Mouse (Mus musculus) CD8-positive naive resting alpha-beta T cell, adult 2 months (primary cell): ENCODE results near the gene Vmn1r118.
"Not testable (repeated sequence)": the region's sequence is repeated elsewhere in the genome, so short reads cannot be mapped to it uniquely, and the experiment has no call there.

Experiments
- DNase-seq, 2 experiments: peaks; one replicate each; pipeline ENCODE4 v3.0.0; 2022; ENCODE audit warnings: low read depth in 2 of 2, low spot score in 2 of 2

Vmn1r118 gene

DNA sequence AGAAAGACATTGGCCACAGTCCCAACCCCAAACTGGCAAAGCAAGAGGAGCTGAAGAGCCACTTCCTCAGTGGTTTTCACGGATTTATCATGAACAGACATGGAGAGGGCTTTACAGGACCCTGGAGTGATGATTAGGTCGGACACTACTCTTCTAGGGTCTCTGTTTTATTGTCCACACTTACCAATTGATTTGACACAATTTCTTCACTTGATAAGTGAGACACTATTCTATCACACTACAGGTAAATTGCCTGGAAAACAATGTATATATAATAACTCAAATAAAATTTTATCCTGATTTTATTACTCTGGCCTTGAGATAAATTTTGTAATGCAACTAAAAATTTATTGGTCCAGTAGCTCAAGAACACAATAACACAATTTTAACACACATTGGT, at the start of gene Vmn1r118:
TSS of gene Vmn1r118 (minus strand) at position 101 of the 400 bp plus-strand sequence.
- DNase-seq: not testable (repeated sequence)

DNA sequence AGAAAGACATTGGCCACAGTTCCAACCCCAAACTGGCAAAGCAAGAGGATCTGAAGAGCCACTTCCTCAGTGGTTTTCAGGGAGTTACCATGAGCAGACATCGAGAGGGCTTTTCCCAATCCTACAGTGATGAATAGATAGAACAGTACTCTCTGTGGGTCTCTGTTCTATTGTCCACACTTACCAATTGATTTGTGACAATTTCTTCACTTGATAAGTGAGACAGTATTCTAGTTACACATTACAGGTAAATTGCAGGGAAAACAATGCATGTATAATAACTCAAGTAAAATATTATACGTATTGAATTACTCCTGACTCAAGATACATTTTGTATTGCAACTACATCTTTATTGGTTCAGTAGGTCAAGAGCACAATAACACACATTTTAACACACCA, 28.1 kb downstream of the Vmn1r118 start, which contains the start of gene Vmn1r117:
TSS of gene Vmn1r117 (minus strand) at position 101 of the 400 bp plus-strand sequence.
- not testable (repeated sequence) for DNase-seq

DNA sequence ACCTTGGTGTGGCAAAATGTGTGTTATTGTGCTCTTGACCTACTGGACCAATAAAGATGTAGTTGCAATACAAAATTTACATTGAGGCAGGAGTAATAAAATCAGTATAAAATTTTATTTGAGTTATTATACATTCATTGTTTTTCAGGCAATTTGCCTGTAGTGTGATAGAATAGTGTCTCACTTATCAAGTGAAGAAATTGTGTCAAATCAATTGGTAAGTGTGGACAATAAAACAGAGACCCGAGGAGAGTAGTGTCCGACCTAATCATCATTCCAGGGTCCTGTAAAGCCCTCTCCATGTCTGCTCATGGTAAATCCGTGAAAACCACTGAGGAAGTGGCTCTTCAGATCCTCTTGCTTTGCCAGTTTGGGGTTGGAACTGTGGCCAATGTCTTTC, 40.2 kb downstream of the Vmn1r118 start, which contains the start of gene Vmn1r116:
TSS of gene Vmn1r116 (plus strand) at position 301 of the 400 bp plus-strand sequence.
- not testable (repeated sequence) for DNase-seq
